Mouse (Mus musculus) heart, postnatal 36 days (tissue): ENCODE results near the gene Trappc3. TPM values are rescaled to one million over a fixed set of nuclear protein-coding genes. Genes with fewer than 3 reads are reported as not detected.

Experiments used
- DNase-seq, 2 experiments: peaks; one replicate each; pipeline ENCODE4 v3.0.0; 2021 to 2022
- intact Hi-C: fragments of 180-260 bp; cut with DNase I; formaldehyde crosslinking; loops from one replicate; pipeline ENCODE4 v1.15.1; 2025
- total RNA-seq, 2 experiments: library from RNA; stranded (reverse); gene quantifications; 2 replicates each; pipeline ENCODE4 v1.2.3; 2021

Gene Trappc3
- total RNA-seq, 2 experiments from 2014 or later, result 45.9 to 46.3 TPM

DNA sequence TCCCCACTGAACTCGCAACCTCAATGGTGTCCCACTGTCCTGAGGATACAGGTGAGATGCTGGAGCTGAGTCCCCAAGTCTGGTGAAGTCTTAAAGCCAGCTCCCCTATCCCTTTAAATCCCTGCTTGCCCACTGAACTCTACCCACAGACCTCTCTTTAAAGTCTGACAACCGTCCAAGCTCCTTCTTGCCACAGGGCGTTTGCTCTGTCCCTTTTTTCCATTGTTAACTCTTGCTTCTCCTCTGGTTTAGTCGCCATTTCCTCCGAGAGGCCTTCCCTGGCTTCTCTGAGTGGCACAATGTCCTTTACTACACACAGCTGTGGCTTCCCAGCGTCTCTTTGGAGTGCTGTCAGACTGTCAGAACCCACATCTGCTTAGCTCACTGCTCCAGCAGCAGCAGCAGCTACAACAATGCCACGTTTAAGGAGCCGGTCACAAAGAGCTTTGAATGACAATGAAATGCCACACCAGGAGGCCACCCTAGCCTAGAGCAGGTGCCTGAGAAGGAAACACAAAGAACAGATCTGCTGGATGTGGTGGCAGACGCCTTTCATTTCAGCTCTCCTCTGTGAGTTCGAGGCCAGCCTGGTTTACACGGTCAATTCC lies 13.8 kb upstream of the Trappc3 start:
- intact Hi-C loops, result no loop called here

DNA sequence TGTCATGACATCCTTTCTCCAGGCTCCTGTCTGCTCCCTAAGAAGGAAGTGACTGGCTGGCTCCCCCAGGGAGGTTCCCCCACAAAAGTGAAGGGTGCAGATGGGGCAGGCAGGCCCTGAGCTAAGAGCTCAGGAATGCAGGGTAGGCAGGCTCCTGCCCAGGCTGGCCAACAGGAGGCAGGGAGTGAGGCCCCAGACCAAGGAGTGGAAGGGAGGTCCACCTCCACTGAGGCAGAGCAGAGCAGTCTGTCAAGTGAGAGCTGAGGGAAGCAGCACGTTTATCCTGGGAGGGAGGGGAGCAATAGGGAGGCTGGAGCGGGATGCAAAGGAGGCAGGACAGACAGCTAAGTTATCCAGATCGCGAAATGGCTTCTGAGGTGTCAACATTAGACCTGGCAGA lies 11.5 kb upstream of the Trappc3 start:
- DNase-seq, result no peak
- intact Hi-C loops, result no loop called here

More for the DNA sequence above, 13.8 kb upstream of the Trappc3 start:
- DNase-seq, result no peak

DNA sequence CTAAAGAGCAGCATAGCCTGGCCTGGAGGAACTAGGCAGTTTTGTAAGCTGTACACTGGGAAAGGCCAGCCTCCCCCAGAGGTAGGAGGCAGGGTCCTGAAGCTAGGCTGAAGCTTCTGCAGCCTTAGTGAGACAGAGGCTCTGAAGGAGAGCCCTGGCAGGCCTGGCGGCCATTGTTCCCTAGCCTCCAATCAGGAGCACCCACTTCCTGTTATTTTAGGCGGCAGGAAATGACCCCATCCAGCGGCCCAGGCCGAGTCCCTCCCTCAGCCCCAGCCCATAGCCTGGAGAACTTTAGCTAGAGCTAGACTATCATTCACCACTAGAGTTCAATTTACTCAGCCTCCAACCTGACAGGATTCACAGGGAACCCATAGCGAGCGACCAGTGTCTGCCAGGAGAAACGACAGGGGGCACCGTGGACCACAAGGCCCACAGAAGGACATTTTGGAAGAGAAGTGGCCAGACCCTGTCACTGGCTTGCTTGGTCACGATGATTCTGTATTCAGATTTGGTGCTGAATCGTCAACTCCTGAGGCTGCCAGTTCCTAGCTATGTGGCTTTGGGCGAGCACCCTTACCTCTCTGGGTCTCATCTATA lies 10.4 kb upstream of the Trappc3 start:
- peak; percentile 66 to 70 for DNase-seq
- intact Hi-C loops, result loop anchor here (2.0 kb wide), 1 partner anchor 25 kb away; no protein-coding TSS in a partner anchor

DNA sequence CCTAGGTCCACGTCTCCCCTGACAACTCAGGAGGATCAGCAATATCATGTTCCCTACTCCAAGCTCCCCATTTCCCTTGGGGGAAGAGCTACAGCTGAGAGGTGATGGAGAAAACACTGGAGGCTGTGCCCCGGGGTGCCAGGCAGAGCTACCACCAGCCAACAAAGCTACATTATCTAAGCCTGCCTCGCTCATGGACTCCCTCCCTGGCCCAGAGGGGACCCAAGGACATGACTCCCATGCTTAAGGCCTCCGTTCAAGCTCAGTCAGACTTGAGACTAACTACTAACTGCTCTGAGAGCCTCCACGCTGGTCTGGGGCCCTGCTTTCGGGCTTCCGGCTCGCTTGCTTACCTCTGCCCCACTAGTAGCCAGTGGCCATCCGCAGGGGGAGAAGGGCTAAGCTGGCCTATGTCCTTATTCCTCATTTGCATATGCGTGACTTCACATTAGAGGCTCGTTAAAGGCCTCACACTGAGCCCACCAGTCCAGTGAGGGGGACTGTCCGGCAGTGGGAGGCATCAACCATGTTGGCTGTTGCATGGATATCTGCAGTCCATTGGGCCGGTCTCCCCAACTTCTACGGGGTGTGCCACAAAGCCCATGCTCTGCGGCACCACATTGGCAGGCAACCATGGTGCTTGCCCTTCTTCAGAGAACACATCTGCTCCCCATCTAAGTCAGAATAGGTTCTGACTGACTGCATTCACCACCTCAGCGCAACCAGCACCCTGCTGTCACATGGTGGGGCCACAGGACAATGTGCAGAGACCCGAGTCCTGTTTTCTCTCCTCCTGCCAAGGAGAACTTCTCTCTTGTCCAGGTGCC lies 9.5 kb upstream of the Trappc3 start:
- DNase-seq, result no peak
- intact Hi-C loops, result loop anchor here (2.0 kb wide), 1 partner anchor 26 kb away; no protein-coding TSS in a partner anchor

DNA sequence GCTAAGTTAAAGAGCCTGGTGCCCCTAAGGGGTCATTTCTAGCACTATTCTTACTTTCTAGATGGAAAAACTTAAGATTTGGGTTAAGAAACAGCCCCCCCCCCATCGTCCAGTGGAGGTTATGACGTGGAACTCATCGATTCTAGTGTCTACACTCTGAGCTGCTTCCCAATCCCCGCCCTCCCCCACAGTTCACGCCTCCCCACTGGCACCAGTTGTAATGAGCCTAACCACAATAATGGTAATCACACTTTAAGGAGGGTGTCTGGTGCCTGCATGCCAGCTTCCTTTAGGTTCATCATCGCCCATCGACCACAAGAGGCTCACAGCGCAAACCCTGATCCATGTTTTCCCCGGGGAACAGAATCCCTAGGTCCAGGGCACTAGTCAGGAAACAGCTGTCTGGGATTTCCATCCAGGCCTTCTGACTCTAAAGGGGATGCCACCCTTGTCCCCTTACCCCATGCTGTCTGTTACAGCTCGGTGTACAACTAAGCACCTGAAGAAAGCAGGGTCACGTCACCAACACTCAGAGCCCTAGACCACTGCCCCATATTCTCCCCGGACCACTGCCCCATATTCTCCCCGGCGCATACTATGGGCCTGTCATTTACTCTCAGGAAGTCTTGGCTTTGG lies 8.4 kb upstream of the Trappc3 start:
- no peak for DNase-seq
- intact Hi-C loops, result loop anchor here (2.0 kb wide), 1 partner anchor 27 kb away; no protein-coding TSS in a partner anchor

DNA sequence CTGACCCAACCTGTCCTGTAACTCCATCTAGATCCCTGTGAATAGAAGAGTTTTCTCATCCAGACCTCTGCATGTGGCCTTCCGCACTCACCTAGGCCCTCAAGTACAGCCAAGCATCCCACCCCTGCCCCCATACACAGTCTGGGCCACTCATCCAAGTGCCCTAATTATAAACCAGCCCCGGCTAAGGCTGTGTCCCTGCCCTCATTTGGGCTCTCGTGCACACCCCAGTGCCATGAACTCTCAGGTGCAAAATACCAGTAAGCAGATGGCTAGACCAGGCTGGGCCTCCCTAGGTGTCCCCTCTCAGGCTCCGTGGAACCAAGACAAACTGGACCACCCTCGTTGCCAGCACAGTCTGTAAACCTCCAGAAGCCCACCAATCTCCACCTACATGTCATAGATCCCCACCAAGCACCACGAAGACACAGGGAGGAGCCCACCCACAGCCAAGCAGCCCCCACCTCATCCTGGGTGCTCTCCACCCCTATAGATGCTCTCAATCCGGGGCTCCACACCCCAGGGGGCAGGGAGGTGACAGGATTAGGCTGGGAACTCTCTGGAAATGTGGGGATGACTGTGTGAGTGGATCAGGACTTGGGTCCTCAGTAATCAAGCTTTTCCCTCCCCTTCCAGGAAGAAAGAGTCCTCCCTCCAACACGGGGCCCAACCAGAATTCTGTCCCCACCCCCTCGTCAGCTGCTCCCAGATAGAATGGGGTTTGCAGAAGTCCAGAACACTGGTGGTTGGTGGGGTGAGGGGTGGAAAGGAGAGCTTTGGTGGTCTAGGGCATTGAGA lies 7.6 kb upstream of the Trappc3 start:
- intact Hi-C loops, result no loop called here
- no peak for DNase-seq

DNA sequence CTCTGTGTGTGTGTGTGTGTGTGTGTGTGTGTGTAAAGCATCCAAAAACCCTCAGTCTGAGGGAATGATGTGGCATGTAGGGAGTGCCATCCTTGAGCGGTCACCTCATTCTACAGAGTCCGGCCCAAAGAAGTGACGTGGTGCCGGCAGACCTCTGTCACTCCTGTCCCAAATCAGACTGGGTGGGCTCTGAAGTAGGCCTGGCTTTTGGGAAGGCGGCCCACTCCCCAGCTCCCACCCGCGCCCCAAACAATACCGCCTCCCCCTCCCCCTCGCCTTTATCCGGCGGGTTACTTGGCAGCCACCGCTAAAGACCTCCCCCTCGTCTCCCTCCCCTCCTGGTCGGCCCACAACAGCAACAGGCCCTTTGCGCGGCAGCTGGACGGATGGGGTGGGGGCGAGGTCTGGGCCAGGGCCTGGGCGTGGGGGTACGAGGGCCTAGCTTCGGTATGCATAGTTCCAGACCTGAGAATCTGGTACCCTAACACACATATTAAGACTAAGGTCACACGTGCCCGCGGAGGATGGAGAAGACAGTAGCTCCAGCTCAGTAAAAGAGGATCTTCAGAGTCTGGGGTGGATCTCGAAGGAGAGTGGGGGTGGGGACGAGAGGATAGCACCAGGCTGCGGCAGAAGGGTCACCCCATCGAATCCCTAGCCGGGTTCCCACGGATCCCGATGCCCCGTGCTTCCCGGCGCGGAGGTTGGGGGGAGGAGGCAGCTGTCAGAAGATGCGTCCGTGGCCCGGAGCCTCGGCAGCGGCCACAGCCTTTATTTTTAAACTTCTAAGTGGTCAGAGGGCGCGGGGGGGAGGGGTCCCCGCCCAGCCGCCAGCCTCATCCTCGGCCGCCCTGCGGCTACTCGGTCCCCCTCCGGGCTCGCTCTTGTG lies 6.8 kb upstream of the Trappc3 start:
- intact Hi-C loops, result loop anchor here (2.0 kb wide), 2 partner anchors 17 to 53 kb away; partner anchors contain the start of gene Thrap3
- DNase-seq, result peak in 1 of 2 experiments; percentile 67

DNA sequence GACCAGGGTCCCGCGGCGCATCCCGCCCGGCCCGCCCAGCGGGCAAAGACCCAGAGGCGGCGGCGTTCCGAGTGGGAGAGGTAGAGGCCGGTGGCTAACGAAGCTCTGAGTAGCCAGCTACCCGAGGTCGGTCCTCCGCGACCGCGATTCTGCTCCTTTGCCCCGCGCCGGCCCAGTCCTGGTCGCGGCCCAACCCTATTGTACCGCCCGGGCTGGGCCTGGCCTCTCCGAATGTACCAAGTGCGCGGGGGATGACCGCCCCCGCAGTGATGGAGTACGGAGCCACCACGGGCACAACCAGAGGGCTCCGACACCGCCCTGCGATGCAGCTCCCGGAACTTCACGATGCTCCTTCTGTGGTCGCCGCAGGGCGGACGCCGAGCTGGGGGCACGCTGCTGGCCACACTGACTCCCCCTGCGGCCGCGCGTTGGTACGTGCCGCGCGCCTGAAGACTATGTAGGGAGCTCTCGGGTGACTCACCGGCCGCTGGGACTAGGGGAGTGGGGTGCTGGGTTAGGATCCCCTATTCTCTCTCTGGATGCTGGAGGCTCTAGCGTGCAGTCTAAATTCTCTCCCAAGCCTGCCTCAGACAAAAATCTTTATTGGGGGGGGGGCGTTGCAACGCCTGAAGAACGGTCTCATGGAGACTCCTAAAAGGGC lies 5.9 kb upstream of the Trappc3 start, which contains the start of gene Map7d1:
Gene Map7d1, minus strand, starts transcription at position 213 of the 661 bp plus-strand sequence.
- intact Hi-C loops, result loop anchor here (2.0 kb wide), 2 partner anchors 17 to 53 kb away; partner anchors contain the start of gene Thrap3
- DNase-seq, result peak; percentile 95 to 96

DNA sequence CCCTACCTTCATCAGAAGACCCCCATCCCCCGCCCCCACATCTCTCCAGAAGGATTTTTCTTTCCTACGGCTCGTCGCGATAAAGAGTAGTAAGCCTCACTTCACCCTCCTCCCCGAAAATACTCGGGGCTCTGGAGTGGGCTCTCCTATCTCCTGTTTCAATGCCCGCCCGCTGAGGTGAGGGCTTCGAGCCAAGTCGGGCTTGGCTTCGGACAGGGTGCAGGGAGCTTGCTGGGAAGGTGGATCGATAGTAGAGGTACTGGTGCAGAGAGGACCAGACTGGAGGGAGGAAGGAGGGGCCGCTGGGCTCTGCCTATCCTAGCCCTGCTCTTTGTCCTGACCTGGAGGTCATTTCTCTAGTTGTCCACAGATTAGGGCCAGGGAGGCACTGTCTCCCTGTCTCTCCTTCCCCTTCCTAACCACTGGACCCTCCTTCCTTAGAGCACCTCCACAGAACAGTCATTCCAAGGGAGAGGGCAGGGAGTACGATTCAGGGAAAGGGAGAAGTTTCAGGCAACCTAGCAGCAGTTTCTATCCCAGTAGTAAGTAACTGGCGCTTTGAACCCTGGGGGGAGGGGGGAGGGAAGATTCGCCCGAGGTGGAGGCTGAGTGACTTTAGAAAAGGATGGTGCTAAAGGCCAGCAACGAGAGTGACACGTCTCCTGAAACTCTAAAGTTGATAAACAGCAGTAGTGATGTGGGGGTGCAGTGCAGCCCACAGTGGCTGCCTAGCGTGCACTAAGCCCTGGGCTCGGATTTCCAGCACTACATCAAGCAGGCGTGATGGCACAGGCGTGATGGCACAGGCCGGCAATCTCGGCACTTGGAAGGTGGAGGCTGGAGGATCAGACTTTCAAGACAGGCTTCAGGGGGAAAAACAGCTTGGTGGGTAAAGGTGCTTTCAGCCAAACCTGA lies 4.9 kb upstream of the Trappc3 start:
- peak; percentile 67 to 71 for DNase-seq
- intact Hi-C loops, result loop anchor here (2.0 kb wide), 2 partner anchors 18 to 54 kb away; partner anchors contain the start of gene Thrap3

DNA sequence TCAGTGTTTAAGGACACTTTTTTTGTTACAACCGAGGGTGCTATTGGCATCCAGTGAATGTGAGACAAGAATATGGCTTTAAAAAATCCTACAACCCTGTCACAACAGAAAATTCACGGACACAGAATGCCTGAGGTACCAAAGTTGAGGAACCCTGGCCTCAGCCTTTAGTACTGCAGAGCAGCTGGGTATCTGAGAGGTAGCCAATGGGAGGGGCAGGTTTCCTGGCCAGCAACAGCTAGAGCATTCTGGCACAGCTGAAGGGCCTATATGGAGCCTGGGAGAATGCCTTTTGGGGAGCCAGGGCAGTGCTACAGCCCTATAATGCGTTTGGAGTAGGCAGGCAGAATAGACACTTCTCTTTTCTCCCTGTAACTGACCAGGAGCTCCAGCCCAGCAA lies 3.1 kb upstream of the Trappc3 start:
- intact Hi-C loops, result no loop called here
- peak in 1 of 2 experiments; percentile 63 for DNase-seq

DNA sequence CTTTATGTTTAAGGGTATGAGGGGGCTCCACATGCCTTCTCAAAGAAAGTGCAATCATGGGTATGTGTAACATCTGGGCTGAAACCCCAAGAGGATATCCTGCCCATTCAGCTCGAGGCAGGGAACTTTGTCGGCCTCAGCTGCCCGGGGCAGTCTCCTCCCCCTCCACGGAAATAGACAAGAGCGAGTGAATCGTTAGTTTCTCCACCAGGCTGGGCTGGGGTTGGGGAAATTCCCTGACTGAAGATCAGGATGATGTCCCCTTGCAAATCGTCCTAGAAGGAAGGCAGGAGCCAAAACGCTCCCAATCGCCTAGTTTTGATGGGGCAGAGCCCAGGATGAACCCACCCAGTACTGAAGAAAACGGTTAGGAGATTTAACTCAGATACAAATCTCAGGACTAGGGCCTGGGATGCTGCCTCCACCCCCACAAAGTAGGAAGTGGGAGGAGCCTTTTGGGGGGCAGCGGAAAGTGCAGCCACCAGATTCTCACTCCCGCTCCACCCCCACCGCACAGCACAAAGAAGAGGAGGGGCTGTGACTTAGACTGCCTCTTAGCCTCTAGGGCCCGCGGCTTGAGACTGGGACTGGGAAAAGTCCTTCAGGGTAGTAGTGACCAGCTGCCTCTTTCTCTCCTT lies 2.5 kb upstream of the Trappc3 start:
- intact Hi-C loops, result loop anchor here (5.0 kb wide), 3 partner anchors 48 to 172 kb away; no protein-coding TSS in a partner anchor
- peak; percentile 81 to 89 for DNase-seq

DNA sequence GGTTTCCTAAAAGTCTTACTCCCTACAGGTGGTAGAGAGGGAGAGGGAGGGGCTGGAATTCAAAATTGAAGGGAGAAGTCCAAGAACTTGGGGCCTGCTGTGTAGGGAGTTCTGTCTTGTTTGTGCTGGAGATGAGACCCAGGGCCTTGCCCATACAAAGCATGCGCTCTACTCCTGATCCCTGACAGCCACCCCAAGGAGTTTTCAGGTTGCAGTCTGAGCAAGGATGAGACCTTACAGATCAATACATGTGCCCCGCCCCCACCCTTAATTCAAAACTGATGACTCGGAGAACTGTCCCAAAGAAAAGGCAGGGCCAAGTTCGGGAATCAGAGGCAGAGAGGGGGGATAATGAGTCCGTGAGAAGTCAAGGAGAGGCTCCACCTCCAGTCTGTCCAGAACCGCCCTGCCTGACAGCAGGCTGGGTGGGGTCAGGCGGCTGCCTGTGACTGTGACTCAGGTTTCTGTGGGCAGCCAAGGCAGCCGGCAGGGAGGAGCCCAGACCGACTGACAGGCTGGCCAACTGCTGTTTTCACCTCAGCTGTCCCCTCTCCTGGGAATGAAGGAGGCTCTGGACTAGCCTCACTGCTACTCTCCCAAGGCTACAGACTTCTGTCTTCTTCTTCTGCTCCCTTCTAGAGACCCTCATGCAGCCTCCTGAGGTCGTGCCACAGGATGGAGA lies 1.5 kb upstream of the Trappc3 start:
- intact Hi-C loops, result loop anchor here (5.0 kb wide), 3 partner anchors 47 to 173 kb away; no protein-coding TSS in a partner anchor
- peak; percentile 77 to 84 for DNase-seq

DNA sequence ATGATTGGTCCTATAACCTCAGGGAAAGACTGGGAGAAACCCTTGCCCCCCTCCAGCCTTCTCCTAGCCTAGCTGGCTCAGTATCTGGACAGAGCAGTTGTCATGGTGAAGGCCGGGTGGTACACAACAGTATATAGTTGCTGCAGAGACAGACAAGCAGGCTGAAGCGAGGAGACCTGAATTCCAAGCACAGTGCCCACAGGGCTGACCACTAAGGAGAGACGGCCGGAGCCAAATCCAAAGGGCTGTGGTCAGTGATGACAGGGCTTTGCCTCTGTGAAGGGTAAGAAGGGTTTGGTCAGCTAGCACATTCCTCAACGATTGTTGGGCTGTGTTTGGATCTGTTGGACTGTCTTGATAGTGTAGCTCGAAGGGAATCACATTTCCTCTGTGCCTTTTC lies 859 bp upstream of the Trappc3 start:
- DNase-seq, result no peak
- intact Hi-C loops, result loop anchor here (5.0 kb wide), 3 partner anchors 46 to 174 kb away; no protein-coding TSS in a partner anchor

DNA sequence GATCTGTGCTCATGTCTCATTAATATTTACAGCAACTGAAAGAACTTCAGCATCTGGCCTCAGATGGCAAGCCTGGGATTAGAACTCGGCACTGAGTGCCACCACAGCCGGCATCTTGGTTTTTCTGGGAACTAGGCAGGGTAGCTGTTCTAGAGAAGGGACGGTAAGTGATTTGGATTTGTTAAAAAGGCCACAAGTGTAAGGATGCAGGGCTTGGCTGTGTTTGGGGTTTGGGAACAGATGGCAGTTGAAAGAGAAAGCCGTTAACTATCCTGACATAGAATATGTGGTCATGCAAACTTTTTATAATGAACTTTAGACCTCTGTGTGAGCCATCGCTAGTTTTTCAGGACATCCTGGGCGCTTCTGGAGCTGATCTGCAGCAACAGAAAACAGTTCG lies 450 bp upstream of the Trappc3 start:
- no peak for DNase-seq
- intact Hi-C loops, result loop anchor here (1.0 to 5.0 kb wide), 5 partner anchors 34 to 174 kb away; no protein-coding TSS in a partner anchor

DNA sequence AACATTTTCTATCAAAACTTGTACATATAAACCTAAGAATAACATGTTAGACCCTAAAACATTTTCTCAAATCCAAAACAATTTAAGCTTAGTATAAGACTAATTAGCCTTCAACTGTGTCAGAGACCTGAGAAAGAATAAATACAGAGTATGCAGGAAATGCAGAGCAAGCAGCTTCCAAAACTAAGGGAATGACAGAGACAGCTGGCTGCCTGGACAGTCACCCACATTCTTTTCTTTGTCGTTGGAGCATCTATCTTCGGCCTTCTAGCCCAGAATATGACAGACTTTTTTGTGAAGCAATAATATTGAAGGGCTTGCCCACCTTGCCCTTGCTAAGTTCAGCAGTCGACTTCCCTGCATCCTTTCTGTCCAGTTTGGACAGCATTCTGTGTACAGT lies 7.2 kb downstream of the Trappc3 start:
- DNase-seq, result no peak
- intact Hi-C loops, result no loop called here

DNA sequence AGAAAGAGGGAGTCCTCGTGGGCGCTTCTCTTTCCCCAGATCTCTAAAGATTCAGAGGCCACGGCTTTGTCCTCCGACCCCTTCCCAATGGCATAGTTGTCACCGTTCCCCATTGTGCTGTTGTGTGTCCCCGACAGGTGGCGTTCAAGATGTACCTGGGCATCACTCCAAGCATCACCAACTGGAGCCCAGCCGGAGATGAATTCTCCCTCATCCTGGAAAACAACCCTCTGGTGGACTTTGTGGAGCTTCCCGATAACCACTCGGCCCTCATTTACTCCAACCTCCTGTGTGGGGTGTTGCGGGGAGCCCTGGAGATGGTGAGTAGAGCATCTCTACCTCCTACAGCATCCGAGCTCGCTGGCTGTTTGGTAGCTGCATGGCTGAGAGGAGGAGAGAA lies 11.6 kb downstream of the Trappc3 start:
- DNase-seq, result no peak
- intact Hi-C loops, result no loop called here
